Mouse (Mus musculus) kidney, postnatal 14 days (tissue): Measurements from ENCODE around the gene Gpx2.

Experiments used
- DNase-seq: peaks from one replicate; pipeline ENCODE4 v3.0.0; 2022; ENCODE audit warnings: mixed read lengths

Gpx2 gene

GRCm38 (mm10) chr12:76795350-76795749, at the start of gene Gpx2:
Gene Gpx2 (minus strand): TSS chr12:76795554.
- DNase-seq = no peak

GRCm38 (mm10) chr12:76844346-76845061, 49.1 kb upstream of the Gpx2 start:
- no peak for DNase-seq

- DNase-seq = no peak
These were observed 44.7 kb upstream of the Gpx2 start for GRCm38 (mm10) chr12:76840081-76840480.

DNA sequence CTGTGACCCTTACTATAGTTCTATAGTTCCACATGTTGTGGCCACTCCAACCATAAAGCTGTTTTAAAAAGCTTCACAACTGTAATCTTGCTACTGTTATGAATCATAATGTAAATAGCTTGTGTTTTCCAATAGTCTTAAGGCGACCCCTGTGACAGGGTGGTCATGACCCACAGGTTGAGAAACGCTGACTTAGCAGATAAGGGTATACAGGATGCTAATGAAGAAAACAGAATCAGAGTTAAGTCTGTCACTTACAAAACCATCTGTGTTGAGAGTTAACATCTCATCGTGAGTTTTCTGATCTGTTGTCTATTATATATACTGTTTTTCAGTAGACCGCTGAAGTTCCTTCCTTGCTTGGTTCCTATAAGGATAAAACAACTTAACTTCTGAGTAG, 43.9 kb upstream of the Gpx2 start:
- DNase-seq = no peak

GRCm38 (mm10) chr12:76837844-76838650, 42.7 kb upstream of the Gpx2 start:
- no peak for DNase-seq

DNA sequence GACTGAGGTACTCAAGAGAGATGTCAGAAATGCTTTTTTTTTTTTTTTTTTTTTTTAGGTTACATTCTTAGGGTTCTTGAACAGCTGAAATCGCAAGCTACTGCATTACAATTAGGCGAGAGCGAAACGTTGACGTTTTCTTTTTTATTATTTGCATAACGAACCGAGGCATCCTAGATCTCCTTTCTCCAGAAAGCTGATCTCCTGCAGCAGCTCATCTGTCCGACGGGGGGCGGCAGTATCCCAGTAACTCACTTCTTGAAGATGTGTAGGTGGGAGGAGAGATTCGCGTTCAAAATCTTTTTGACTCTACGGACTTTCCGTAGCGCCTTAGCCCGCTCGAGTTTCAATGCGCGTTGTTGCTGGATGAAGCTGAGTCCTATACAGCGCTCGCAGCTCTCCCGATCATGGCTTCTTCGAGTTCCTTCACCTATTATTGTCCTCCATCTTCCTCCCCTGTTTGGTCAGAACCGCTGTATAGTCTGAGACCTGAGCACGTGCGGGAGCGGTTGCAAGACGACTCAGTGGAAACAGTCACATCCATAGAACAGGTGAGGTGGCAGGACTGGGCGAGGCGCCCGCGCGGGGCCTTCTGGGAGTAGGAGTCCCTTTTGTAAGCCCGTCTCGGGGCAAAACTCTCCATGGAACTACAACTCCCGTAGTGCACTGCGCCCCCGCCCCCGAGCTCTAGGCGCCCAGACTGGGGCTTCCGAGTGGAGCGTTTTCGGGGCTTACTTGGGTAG, 41.9 kb upstream of the Gpx2 start:
- peak; percentile 98 for DNase-seq

DNA sequence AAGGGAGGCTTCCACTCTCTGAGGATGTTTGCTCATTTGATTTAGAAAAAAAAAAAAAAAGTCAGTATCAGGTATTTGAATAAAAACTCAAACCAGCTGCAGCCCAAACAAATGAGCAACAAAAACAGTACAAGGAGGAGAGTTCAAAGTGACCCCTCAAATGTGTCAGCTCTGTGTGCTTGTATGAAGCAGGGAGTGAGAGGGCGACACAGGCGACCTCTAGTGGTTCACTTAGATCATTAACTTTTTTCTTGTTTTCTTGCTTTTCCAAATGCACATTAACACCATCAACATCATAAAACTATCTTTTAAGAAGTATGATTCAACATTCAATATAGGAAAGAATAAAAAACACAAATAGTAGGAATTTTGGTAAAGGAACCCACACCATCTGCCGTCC, 37.4 kb upstream of the Gpx2 start:
- DNase-seq = peak; percentile 33

DNA sequence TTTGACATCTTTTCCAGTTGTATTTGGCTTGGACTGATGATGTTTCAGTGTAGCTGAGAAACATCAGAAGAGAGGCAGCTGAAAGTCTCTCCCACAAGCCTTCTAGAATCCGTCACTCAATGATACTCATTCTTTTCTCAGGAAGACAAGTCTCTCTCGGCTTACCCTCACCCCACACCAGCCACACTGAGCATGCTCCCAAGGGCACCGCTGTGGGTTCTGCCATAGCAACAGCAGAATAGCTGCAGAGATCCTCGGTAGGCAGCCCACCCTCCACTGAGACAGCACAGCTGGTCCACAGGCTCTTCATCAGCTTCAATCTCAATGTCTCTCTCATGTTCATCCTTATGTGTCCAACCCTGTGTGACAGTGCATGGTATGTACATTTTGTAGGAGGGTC, 29.9 kb upstream of the Gpx2 start:
- DNase-seq = no peak

- no peak for DNase-seq
These were observed 27.3 kb upstream of the Gpx2 start, which contains the start of gene Rab15 for GRCm38 (mm10) chr12:76822651-76823041. Gene Rab15 (minus strand): TSS chr12:76822908.

DNA sequence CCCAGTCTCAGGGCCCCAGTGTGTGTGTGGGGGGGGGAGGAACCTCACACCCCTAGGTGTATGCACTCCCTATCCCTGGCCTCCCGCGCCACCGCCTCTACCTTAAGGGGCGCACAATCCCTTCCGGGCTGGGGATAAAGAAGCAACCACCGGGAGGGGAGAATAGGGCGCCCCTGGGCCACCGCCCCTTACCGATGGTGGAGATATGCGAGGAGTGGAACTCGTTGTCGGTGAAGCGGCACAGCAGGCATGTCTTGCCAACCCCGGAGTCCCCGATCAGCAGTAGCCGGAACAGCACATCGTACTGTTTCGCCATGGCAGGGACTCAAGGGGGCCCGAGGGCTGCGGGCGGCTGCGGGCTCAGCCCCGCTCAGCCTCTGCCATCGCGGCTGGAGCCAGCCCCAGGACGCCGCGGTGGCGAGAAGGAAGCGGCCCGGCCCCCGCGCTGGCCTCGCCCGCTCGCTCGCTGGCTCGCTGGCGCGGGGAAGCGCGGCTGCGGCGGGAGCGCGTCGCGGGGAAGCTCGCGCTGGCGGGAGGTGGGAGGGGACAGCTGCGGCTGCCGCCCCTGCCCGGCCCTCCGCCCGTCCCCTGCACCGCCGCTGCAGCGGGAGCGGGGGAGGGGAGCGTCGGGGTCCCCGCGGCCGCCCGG, 26.8 kb upstream of the Gpx2 start:
- DNase-seq = peak; percentile 48

DNA sequence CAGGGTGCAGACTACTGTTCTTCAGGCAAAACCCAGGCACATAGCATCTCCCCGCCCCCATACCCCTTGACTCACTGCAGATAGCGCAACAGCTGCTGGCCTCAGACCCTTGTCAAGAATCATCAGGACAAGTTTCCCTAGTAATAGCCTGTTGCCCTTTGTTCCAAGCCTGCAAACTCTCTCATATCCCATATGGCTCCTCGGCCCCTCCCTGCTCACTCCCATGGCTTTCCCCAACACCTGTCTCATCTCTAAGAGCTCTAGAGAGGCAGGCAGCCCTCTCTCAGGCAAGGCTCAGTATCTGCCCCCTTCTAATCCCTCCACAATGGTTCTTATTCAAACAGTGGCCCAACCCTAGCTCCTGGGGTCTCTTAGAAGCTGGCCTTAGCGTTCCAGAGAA, 25.3 kb upstream of the Gpx2 start:
- no peak for DNase-seq

GRCm38 (mm10) chr12:76819816-76820215, 24.5 kb upstream of the Gpx2 start:
- DNase-seq = no peak

DNA sequence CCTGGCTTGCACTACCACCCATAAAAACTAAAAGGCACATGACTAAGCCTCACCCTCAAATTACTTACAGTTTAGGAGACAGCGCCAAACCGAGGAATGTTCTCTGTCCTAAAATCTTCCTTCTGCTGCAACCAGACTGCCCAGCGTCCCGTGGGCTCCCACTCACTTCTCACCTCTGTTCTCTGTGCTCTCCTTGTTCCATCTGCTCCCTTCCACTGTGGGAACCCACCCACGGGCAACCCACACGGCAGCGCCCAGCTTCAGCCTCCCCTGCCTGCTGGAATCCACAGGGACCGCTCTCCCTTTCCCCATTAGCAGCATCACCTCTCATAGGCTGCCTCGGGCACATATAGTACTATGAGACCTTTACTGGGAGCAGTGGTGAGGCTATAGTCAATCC, 23.6 kb upstream of the Gpx2 start:
- no peak for DNase-seq

- peak; percentile 55 for DNase-seq
These were observed 22.8 kb upstream of the Gpx2 start for GRCm38 (mm10) chr12:76818120-76818519.

GRCm38 (mm10) chr12:76817176-76817575, 21.8 kb upstream of the Gpx2 start:
- DNase-seq = no peak

- DNase-seq = no peak
These were observed 21.4 kb upstream of the Gpx2 start for GRCm38 (mm10) chr12:76816720-76817119.

- no peak for DNase-seq
These were observed 18.8 kb upstream of the Gpx2 start for GRCm38 (mm10) chr12:76814120-76814519.

DNA sequence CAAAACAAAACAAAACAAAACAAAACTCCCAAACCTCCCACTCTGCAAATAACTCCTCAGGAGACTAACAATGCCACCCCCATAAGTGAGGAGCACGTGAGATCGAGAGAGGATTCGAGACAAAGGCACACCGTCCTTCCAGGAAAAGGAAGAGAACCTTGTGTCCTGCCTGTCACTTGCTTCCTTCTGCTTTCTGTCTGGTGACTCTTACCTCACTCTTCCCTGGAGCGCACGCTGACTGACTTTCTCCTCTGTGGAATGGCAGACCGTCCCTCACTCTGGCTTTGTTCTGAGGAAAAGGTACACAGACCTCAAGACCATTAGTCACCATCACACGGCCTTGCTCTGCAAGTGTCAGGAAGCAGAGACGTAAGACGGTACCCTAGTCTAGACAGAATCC, 18.2 kb upstream of the Gpx2 start:
- no peak for DNase-seq

DNA sequence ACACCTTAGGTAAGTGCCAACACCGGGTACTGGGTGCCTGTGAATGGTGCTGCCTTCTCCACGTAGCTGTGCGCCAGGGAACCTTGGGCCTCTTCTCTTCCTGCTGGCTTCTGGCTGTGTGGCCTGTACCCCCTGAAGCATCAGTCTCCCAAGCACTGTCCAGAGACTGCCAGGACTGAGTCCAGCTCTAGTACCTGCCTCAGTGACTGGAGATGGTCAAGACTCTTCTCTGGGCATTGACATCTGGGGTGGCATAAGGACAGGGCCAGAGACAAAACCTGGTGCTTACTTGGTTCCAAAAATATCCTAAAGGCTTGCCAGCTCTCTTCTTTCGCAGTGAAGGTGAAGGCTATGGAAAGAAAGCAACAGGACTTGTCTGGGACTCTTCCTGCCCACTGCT, 15.7 kb upstream of the Gpx2 start:
- no peak for DNase-seq

GRCm38 (mm10) chr12:76810491-76810890, 15.1 kb upstream of the Gpx2 start:
- DNase-seq = no peak

DNA sequence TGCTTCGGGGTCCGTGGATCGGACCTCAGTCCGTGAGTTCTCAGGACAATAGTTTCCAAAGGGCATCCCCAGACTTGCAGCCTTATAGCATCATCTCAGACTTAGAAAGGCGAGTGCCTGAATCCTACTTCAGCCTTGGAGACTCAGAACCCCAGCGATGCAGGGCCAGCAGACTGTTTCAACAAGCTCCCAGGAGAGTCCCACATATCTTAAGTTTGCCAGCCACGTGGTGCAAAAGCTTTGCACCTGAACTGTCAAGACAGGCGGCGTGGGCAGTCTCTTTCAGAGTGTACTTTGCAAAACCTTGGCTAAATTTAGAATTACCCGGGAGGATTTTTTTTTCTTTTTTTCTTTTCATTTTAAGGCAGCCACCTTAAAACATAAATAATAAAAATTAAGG, 12.4 kb upstream of the Gpx2 start:
- no peak for DNase-seq

DNA sequence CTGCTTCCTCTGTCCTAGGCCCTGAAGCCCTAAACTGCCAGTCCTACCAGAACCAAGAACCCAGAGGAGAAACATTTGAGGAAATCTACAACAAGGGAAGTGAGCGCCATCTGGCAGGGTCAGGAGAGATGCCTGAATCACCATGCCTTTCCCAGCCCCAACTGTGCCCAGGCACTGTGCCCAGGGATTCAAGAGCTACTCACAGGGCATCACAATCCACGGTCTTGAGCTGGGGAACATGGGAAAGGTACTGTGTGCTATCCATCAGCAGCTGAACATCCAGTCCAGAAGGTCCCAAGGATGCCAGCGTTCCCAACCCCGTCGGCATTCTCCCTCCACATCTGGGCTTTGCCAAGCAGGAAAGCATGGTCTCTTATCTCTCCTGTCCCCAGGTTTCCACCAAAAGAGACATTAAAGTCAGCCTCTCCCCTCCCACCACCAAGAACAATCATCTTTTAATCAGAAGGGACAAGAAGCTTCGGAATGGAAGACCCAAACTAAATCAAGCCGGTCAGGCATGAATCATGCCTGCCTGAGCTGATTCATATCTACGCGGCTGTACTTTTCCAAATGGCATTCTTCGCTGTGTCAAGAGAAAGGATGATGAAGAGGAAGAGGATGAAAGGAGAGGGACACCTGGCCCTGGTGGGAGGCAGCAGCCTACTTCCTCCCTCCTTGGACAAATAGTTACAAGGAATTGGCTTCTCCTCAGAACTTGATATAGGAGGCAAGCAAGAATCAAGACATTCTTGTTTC, 9.9 kb upstream of the Gpx2 start:
- no peak for DNase-seq
